Mouse (Mus musculus) heart, postnatal 0 days (tissue): ENCODE measurements at regions not wholly inside any gene's neighbourhood (a gene's known extent, or its start where the extent isn't known, plus 50 kb on each side); places are given as distances from the start of the nearest gene placed in this dataset.

Experiments
- ATAC-seq: fragments of 200-750 bp; cut with Nextera tagmentation; 2 replicates; pipeline ENCODE4 v1.8.0; 2017; ENCODE audit warnings: low read depth, moderate number of reproducible peaks, moderate library complexity; ENCODE audit not compliant: insufficient read depth
- DNase-seq: peaks from one replicate; pipeline ENCODE4 v3.0.0-alpha.2; 2016; ENCODE audit warnings: low spot score
- H3K27ac ChIP-seq: fragments of 300-500 bp; sonication (generic); 2 replicates; pipeline ENCODE4 v1.5.1; 2014; ENCODE audit warnings: low read depth, mild to moderate bottlenecking
- H3K27me3 ChIP-seq: fragments of 300-500 bp; sonication (generic); 2 replicates; pipeline ENCODE4 v1.6.1; 2014; ENCODE audit warnings: low read length, mixed read lengths; ENCODE audit not compliant: control insufficient read depth, insufficient read depth
- H3K36me3 ChIP-seq: fragments of 300-500 bp; sonication (generic); replicated peaks from 2 replicates; pipeline ENCODE4 v1.6.1; 2014; ENCODE audit warnings: low read length, mixed read lengths; ENCODE audit not compliant: control insufficient read depth, insufficient read depth
- H3K4me1 ChIP-seq: fragments of 300-500 bp; sonication (generic); 2 replicates; pipeline ENCODE4 v1.6.1; 2014; ENCODE audit warnings: antibody characterized with exemption; ENCODE audit not compliant: control insufficient read depth, insufficient read depth
- H3K4me2 ChIP-seq: fragments of 300-500 bp; sonication (generic); 2 replicates; pipeline ENCODE4 v1.6.1; 2014; ENCODE audit warnings: low read depth, mild to moderate bottlenecking, low read length, moderate library complexity
- H3K4me3 ChIP-seq: fragments of 300-500 bp; sonication (generic); 2 replicates; pipeline ENCODE4 v1.5.1; 2014; ENCODE audit warnings: low read depth, low read length
- H3K9ac ChIP-seq: fragments of 300-500 bp; sonication (generic); replicated peaks from 2 replicates; pipeline ENCODE4 v1.6.1; 2014; ENCODE audit warnings: low read depth, low read length, mixed read lengths
- H3K9me3 ChIP-seq: fragments of 300-500 bp; sonication (generic); replicated peaks from 2 replicates; pipeline ENCODE4 v1.6.1; 2016; ENCODE audit warnings: low read length; ENCODE audit not compliant: control insufficient read depth
- CTCF ChIP-seq: IDR thresholded peaks from 2 replicates; pipeline ENCODE4 v1.5.1; 2016; ENCODE audit warnings: antibody characterized with exemption, control low read depth, low read depth
- EP300 ChIP-seq: IDR thresholded peaks from 2 replicates; pipeline ENCODE4 v1.6.1; 2016; ENCODE audit warnings: antibody characterized with exemption, low read depth
- WGBS: fragments of 180-500 bp; shearing (Covaris S2); extraction: QIAGEN DNeasy Blood & Tissue Kit; methylation state at CpG from one replicate; pipeline ENCODE4 v1.1.7; 2014; 5-methylcytosine and 5-hydroxymethylcytosine counted together

DNA sequence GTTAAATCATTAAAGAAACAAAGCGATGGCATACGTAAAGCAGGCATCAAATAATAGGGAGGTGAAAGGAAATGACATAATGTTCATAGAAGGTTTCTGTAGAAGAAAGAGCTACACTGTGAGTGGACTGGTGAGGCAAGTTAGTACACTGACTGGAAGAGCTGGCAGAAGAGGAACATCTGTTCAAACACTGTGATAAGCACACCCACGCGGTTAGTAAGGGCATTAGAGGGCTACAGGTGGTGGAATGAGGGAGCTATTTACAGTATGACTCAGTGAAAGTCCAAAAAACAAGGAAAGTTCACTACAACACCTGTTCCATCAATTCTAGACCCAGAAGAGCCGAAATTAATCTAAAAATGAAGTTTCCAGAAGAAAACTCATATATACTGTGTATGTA, 335.1 kb upstream of the Gm11114 start:
- no peak for ATAC-seq
- H3K4me3 ChIP-seq, result no peak overlapping the region
- DNase-seq, result no peak

DNA sequence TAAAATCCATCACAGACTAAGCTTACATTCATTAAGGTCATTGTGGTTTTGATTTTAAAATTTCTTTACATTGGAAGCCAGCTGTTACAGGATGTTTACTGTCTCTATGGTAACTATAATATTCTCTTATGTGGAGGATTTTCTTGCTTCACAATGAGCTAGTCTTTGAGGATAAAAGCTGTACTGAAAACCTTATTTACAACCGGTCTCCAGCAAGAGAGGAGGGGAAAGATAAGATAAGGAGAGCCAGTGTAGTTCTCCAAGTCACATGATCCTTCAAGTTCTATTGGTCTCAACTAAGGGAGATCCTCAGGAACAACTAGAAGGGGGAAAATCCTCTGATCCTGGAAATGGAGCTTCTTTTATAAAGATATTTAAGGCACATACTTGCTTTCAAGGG, 309.2 kb upstream of the Gm11114 start:
- no peaks in the 10 kb centered on the region for H3K4me1 ChIP-seq
- no peaks in the 10 kb centered on the region for H3K27me3 ChIP-seq
- no peak overlapping the region for H3K4me3 ChIP-seq
- no peak for ATAC-seq
- no peak for TF ChIP-seq CTCF
- TF ChIP-seq EP300, result no peak
- 6% methylated on average over 1 of the region's 1 CpGs for WGBS
- H3K9me3 ChIP-seq, result no peaks in the 10 kb centered on the region
- no peak for DNase-seq
- no peak overlapping the region for H3K27ac ChIP-seq
- H3K36me3 ChIP-seq, result no peaks in the 10 kb centered on the region
- H3K9ac ChIP-seq, result no peak overlapping the region
- H3K4me2 ChIP-seq, result no peak overlapping the region

More for the DNA sequence above, 335.1 kb upstream of the Gm11114 start:
- no peak for TF ChIP-seq CTCF
- TF ChIP-seq EP300, result no peak
- Histone ChIP-seq H3K9ac (no peak overlapping the region), H3K27me3 (no peaks in the 10 kb centered on the region), H3K4me1 (no peaks in the 10 kb centered on the region), H3K9me3 (no peaks in the 10 kb centered on the region), H3K36me3 (no peaks in the 10 kb centered on the region), H3K27ac (no peak overlapping the region), H3K4me2 (no peak overlapping the region)
- WGBS, result 67% methylated on average over 5 of the region's 5 CpGs

DNA sequence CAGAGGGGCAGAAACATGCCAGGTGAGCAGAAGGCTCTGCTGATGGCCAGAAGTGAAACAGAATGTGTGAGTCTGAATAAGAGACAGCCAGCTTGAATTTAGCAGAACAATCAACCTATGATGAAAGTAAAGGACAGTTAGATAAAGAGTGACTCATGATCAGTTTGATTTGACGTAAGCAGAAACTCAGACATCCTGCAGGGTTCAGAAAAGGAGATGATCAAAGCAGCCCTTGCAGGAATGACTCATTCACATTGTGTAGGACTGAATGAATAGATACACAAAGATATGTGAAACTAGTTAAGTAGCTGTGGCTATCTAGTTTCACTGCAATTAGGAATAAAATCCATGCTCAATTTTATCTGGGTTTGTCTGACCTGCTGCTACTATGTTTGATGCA, 301.2 kb upstream of the Gm11114 start:
- Histone ChIP-seq H3K27me3 (no peaks in the 10 kb centered on the region), H3K4me2 (no peak overlapping the region), H3K27ac (no peak overlapping the region), H3K4me3 (no peak overlapping the region), H3K36me3 (no peaks in the 10 kb centered on the region), H3K9ac (no peak overlapping the region), H3K4me1 (no peaks in the 10 kb centered on the region), H3K9me3 (no peaks in the 10 kb centered on the region)
- DNase-seq (no peak), ATAC-seq (no peak)
- TF ChIP-seq EP300 (no peak), CTCF (no peak)
- 57% methylated on average over 1 of the region's 1 CpGs for WGBS

DNA sequence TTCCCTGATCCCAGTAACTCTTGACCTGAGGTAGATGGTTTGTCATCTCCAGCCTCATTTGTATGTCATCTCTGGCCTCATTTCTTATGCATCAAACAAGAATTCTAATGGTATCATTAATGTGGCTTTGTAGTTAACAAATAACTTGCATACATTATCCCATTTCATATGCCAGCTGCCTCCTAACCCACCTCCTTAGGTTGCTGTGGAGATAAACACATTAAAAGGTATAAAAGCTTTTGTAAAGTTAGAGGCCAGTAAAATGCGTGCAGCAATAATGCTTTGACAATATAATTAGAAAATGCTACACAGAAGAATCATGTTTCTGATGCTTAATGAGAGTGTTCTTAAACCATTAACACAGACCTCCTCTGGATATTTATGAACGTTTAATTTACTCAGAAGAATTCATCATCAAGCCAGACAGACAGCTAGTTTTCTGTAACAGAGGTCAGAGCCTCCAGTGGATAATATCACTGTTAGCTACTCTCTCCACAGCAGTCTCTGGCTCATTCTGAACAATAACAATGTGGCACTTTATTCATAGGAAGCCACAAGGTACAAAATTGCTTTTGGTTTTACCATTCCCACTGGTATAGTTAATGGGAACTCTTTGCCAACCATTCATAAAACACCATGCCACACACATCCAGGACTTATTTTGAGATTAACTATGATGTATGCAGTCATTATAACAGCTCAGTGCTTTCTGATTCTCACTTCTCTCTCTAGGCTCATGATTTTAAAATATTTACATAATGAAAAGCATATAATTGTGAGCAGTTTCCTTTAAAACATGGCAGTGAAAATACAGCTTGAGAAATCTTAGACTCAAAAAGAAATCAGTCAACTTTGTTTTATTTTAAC, 264.2 kb upstream of the Gm11114 start:
- Histone ChIP-seq H3K9ac (no peak overlapping the region), H3K36me3 (no peaks in the 10 kb centered on the region), H3K9me3 (no peaks in the 10 kb centered on the region), H3K4me1 (no peaks in the 10 kb centered on the region), H3K27ac (no peak overlapping the region), H3K4me3 (no peak overlapping the region), H3K4me2 (no peak overlapping the region), H3K27me3 (no peaks in the 10 kb centered on the region)
- TF ChIP-seq CTCF (no peak), EP300 (no peak)
- WGBS, result 73% methylated on average over 2 of the region's 2 CpGs
- DNase-seq (no peak), ATAC-seq (no peak)

DNA sequence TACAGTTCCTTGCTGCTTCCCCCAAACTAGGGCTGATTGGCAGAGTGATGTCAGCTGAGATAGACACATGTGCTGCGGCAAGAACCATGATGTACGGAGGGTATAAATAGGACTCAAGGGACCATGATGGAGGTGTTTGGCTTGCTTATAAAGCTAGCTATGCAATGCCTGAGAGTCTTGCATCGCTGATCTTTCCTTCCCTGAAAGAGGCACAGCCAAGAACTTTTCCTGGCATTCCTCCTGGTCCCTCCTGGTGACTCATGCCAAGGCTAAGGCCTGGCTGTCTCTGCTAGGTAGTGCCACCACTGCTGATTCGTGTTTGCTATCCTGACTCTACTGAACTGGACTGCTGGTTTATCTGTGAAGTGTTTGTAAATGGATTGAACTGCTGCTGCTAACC, 260.0 kb upstream of the Gm11114 start:
- no peak for ATAC-seq
- no peak for TF ChIP-seq EP300
- no peak for TF ChIP-seq CTCF
- no peak overlapping the region for H3K4me3 ChIP-seq
- no peak overlapping the region for H3K4me2 ChIP-seq
- H3K27me3 ChIP-seq, result no peaks in the 10 kb centered on the region
- DNase-seq, result no peak
- no peaks in the 10 kb centered on the region for H3K36me3 ChIP-seq
- no peaks in the 10 kb centered on the region for H3K9me3 ChIP-seq
- no peaks in the 10 kb centered on the region for H3K4me1 ChIP-seq
- no peak overlapping the region for H3K9ac ChIP-seq
- 61% methylated on average over 4 of the region's 4 CpGs for WGBS
- H3K27ac ChIP-seq, result no peak overlapping the region

DNA sequence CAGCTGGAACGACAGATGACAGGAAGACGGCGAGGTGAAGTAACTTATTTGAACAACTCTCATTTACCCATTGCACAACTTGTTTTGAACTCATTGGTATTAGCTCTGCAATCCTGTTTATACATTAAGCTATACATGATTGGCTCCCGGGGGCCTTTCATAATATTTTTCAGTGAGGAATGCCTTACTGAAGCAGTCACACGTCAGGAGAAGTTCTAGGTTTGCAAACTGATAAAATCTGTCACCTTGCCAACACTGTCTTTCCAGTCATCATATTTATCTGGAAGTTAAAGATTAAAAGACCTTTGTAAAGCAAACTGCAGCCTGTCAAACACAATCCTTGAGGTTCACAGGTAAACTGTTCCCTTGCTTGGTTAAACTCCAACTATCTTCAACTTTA, 232.6 kb upstream of the Gm11114 start:
- Histone ChIP-seq H3K4me3 (no peak overlapping the region), H3K27ac (no peak overlapping the region), H3K36me3 (no peaks in the 10 kb centered on the region), H3K27me3 (no peaks in the 10 kb centered on the region), H3K4me1 (no peaks in the 10 kb centered on the region), H3K4me2 (no peak overlapping the region), H3K9me3 (no peaks in the 10 kb centered on the region), H3K9ac (no peak overlapping the region)
- ATAC-seq (no peak), DNase-seq (no peak)
- WGBS, result 70% methylated on average over 5 of the region's 5 CpGs
- TF ChIP-seq CTCF (no peak), EP300 (no peak)
